Mouse (Mus musculus): Measurements from ENCODE around the gene Ptafr.

- no peak for TF ChIP-seq CTCF (IDR thresholded peaks at IDR 0.05; ENCODE audit: extremely low read depth, insufficient read depth, insufficient read length, insufficient replicate concordance)
- TF ChIP-seq POLR2A (IDR thresholded peaks at IDR 0.05; ENCODE audit: low read depth, low read length) = no peak
These were observed 9.5 kb downstream of the Ptafr start for GRCm38 (mm10) chr4:132573327-132573726.
